Mouse (Mus musculus): Measurements from ENCODE around the gene Slc39a3.
A peak's percentile ranks its signal among the peaks of the same experiment; 100 is the strongest.
"Not testable (repeated sequence)": the region's sequence is repeated elsewhere in the genome, so short reads cannot be mapped to it uniquely, and the experiment has no call there.

Gene Slc39a3

DNA sequence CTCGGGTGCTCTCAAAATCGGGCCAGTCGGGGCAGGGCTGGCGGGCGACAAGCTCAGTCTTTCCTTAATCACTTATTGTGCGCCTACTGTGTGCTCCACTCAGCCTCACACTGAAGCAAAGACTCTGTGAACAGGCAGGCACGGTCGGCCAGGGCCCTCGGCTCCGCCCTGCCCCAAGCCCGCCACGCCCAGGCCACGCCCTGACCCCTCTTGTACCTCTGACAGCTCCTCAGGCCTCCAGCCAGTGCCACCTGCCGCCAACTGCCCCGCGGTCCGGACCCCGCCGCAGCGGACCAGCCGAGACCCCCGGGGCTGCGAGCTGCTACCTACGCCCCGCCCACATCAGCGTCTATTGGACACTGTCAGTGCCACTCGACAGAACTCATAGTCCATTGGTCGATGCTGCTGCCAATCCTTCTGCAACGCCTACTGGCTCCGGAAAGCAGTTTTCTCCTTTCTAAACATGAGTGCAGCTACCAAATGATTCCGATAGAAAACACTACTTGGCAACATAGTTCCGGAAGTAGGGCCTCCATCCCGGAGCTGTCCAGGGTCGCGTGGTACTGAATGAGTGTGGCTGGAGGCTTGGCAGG is at the start of gene Slc39a3:
Slc39a3 (minus strand) TSS at position 439 of the 593 bp plus-strand sequence.
- peak; percentile 98 to 99 for DNase-seq

DNA sequence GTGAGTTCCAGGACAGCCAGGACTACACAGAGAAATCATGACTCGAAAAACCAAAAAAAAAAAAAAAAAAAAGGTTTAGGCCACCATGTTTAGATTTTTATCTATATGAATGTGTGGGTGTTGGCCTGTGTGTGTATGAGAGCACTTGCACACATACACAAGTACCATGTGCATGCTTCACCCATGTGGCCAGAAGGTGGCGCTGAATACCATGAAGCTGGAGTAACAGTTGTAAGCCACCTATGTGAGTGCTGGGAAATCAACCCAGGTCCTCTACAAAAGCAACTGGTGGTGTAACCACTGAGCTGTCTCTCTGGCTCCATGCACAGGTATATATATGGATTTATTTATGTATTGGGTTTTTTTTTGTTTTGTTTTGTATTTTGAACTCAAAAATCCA is 49.8 kb upstream of the Slc39a3 start:
- DNase-seq: peak; percentile 29 to 59

DNA sequence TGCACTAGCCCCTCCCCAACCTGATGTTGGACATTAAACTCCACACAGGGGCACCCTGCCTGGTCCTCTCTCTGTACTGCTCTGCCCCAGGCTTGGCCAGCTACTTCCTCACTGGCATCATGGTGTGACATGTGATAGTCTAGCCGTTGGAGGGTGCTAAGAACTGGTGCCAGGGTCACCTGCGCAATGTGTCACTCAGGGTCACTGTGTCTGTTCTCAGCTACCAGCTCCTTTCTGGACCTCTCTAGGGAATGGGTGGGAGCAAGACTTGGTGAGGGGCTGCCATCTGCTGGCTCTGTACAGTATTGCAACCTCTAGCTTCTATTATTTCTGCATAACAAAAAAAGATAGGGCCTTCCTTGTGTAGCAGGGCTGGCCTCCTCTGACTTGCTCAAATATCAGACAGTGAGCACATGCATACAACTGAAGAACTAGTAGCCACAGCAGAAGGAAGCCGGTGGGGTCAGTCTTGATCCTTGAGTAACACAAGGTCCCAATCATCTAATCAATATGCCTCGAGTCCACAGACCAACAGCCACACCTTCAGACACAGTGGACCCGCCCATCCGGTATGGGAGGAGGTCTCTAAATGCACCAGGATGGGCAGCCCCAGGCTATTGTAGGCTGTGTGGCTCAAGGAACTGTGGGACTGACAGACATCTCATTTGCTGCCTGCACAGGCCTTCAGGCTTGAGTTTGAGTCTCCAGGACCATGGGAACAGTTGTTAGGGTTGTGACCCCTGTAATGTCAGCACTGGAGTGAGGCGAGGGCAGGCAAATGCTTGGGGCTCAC is 45.1 kb upstream of the Slc39a3 start:
- peak; percentile 72 to 87 for DNase-seq

DNA sequence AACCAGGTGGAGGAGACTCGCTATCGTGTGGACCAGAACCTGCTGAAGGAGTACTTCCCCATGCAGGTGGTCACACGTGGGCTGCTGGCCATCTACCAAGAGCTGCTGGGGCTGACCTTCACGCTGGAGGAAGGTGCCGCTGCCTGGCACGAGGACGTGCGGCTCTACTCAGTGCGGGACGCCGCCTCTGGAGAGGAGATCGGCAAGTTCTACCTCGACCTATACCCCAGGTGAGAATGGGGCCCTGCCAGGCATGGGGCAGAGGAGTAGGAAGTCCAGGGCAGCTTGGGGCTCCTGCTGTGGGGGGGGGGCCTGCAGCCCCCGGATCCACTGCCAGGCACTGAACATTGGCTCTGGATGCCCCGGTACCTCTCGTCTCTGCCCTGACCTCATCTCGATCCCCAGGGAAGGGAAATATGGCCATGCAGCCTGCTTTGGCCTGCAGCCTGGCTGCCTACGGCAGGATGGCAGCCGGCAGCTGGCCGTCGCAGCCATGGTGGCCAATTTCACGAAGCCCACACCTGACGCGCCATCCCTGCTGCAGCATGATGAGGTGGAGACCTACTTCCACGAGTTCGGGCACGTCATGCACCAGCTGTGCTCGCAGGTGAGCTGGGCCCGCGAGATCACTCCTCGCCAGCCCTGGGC is 42.9 kb upstream of the Slc39a3 start:
- no peak for DNase-seq

DNA sequence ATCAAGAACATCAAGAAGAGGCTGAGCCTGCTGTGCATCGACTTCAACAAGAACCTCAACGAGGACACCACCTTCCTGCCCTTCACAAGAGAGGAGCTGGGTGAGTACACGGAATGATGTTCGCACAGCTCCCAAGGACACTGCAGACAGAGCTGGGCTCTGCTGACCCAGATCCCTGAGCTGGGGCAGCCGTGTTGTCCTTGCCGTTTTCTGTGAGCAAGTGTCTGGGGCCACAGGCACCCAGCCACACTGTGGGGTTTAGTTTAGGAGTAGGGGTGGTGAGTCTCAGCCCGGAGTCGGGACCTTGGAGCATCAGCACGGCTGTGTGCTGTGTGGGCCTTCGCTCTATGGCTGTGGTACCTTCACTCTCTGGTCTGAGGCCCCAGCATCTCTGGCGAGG is 40.7 kb upstream of the Slc39a3 start:
- no peak for DNase-seq

DNA sequence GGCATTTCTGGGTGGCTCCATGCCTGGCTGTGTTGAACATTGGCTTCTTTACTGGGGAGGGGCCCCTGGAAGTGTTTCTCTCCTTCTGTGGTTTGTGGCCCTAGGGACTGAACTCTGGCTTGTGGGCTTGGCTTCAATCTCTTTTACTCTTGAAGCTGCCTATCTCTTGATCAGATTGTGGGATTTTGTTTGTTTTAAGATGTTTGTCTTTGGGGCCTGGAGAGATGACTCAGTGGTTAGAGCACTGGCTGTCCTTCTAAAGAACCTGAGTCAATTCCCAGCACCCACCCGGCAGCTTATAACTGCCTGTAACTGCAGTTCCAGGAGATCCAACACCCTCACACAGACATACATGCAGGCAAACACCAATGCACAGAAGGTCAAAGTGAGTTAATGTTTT is 39.1 kb upstream of the Slc39a3 start:
- no peak for DNase-seq

DNA sequence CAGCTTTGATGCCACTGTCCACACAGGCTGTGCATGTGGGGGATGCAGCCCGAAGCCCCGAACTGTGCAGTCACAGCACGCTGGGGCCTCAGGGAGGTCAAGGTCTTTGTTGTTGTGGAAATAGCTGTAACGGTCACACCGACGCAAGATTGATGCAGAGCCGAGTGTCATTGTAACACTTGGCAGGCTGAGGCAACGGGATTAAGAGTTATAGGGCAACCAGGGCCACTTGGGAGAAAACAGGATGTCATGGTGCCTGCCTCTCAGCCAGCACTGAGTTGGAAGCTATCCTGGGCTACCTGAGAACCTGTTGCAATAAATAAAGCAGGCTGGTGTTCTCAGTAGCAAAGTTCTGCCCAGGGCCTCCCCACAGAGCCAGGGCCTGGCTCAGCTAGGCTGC is 38.5 kb upstream of the Slc39a3 start:
- DNase-seq: no peak

DNA sequence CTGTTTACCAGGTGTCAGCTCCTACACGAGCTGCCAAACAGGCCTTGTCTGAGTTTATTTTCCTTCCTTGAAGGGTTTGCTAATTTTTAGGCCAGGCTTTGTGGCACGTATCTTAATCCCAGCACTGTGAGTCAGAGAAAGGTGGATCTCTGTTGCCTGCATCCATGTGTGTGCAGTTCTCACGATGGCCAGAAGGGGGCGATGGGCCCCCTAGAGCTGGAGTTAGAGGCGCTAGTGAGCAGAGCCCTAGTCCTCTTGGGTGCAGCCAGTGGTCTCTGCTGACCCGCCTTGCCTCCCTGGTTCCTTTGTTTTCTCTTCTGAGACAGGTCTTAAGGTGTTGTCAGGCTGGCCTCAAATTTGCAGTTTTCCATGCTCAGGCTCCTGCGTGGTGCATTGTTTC is 36.2 kb upstream of the Slc39a3 start:
- DNase-seq: peak in 1 of 2 experiments; percentile 25

DNA sequence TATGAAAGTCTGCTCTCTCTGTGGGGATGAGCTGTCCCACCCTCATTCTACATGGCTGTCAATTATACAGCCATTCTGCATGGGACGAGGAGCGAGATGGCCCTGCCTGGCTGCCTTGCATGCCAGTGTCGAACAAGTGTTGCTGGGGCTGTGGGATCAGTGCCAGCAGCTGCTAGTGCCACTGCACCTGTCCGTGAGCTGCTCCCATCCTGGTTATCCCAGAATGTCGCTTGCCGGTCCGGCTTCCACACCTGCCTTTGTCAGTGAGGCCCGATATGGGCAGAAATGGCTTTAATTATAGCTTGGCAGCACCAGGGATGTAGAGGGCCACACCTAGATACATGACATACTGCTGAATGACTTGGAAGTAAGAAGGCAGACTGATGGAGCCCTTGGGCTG is 35.1 kb upstream of the Slc39a3 start:
- no peak for DNase-seq

DNA sequence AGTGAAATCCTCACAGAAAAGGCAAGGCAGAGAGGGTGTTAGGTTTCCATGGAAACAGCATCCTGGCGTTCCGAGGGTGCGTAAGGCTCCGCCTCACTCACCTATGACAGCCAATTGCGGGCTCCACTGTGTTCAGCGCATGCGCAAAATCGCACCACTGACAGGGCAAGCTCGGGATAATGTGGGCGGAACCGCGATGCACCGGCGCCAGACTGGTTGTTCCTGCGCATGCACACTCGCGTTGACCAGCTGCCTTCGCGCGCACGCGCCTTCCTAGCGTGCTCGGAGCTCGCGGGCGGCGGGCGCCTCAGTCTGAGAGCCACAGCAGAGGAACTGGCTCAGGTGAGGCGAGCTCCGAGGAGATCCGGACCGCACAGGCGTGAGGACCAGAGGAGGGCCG is 32.6 kb upstream of the Slc39a3 start, which contains the start of gene Thop1:
Thop1 (plus strand) TSS at position 200 of the 400 bp plus-strand sequence.
- peak; percentile 99 for DNase-seq

DNA sequence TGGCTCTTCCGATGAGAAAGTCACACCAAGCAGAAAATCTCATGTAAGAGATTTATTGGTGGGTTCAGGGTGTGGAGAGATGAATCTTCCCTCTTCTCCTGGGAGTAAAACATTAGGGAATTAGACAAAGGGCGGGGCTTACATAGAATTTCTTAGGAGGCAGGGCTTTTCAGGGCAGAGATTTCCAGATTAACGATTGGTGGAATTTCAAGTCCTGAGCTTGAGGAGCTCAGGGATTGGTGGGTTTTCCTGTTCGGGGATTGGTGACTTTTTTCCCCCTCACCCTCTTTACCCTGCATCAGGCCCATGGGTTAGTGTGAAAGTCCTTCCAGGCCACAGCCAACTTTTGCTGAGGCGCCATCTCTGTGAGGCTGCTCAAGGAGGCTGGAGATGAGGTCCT is 31.5 kb upstream of the Slc39a3 start:
- no peak for DNase-seq

DNA sequence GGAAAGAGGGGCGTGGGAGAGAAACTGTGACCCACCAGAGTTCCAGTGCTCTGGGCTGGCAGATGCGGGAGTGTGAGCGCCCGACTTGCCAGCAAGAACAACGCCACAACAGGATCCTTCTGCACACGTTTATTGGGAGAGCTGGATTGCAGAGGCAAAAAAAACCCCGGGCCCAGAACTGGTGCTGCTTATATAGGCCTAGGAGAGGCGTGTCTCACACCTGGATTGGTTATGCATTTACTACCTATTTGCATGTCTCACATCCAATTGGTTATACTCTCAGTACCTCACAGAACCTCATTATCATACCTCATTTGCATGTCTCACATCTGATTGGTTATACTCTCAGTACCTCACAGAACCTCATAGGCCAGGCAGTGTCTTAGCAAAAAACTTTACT is 27.3 kb upstream of the Slc39a3 start:
- not testable (repeated sequence) for DNase-seq

DNA sequence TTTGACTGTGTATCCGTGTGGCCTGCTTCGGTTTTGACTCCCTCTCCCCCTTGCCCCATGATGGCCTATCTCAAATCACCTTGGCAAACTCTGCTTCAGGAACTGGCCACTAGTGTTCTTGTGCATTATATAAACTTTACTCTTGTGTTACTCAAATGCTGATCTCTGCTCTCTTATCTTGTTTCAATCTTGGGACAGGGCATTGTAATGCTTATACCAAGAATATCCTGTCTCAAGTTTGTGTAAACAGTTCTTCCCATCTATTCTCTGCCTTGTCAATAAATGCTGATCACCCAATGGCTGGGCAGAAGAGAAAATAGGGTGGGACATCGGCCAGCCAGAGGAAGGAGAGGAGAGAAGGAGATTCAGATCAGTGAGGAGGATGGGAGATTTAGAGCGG is 25.5 kb upstream of the Slc39a3 start:
- no peak for DNase-seq

DNA sequence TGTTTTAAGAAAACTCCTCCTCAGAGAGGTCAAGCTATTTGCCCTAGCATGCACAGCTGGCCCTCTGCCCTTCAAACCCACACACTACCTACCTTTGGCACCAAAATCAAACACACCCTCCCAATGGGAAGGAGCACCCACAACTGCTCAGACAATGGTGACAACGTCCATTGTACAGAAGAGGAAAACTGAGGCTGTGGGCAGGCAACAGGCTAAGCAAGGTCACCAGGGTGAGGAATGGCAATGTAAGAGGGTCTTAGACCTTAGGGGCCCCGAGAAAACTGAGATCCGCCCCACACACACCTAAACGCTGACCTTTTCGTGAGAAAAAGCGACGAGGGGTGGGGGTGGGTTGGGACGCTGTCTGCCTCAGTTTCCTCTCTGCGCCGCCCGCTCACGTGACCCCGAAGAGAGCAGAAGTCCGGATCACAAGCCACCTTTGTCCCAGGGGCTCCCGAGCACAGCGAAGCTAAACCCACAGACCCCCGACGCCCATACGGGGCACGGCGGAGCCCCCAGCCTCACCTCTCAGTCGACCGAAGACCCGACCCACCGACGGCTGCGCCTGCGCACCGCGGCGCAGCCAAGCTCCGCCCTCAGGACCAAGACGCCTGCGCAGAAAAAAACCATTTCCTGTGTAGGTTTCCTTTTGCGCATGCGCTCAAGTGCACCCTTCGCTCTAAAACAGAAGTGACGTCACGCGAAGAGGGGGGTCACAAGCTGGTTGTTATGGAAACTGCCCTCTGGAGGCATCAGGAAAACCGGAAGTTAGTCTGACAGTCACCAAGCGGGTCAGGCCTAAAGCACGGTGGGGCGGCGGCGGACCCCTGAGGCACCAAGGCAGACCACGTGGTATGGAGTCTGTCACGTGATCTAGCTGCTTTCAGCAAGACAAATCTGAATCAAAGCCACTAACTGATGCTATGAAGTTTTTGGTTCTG is 22.6 kb upstream of the Slc39a3 start, which contains the start of gene Sgta:
Sgta (minus strand) TSS at position 579 of the 941 bp plus-strand sequence.
- peak; percentile 100 for DNase-seq

DNA sequence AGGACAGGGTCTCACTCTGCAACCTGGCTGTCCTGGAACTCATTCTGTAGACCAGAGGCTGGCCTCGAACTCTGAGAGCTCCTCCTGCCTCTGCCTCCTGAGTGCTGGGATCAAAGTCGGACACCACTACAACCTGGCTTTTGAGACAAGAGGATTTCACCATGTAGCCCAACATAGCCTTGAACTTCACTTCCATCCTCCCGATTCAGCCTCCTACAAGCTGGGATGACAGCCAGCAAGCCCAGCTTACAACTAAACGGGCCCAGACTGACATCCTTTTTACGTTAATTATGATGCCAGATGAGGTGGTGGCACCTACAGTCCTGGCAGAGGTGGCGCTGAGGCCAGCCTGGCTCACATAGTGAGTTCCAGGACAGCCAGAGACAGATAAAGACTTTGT is 21.7 kb upstream of the Slc39a3 start:
- DNase-seq: no peak

DNA sequence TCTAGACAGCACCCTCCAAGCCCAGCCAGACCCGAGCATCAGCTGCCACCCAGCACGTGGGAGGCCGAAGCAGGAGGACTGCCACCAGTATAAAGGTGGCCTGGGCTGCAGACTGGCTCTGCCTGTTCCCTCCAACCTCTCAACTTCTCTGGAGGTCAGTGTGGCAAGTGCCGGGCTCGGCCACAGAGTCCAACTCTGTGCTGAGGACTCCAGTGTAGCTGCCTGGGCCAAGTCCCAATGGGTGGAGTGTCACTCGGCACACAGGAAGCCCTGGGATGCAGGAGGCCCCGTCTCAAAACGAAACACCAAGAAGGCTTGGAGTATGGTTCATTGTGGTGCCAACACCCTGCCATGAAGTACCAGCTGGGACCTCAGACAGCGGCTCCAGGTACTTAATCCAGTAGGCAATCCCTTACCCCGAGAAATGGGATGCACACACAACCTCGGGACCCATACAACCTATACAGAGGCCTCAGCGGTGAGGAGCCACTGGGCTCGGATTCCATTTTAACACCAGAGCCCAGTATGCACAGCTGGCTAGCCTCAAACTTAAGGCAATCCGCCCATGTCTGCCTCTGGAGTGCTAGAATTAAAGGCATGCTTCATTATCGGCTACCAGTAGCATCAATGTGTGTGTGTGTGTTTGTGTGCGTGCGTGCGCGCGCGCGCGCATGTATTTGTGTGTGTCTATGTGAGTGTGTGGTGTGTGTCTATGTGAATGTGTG is 20.3 kb upstream of the Slc39a3 start:
- DNase-seq: peak in 1 of 2 experiments; percentile 18

DNA sequence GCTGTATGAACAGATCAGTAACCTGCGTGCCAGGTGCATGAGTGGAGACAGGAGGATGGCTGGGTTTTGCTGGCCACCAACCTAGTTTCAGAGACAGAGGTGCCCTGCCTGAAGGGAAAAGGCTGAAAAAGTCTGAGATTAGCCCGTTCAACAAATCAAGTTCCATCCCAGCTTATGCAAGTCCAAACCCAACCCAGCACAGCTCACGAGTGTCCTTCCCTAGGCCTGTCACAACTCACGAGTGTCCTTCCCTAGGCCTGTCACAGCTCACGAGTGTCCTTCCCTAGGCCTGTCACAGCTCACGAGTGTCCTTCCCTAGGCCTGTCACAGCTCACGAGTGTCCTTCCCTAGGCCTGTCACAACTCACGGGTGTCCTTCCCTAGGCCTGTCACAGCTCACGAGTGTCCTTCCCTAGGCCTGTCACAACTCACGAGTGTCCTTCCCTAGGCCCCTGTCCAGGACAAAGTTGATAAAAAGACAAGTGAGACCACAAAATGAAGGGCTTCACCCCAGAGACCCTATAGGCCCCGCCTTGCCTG is 18.6 kb upstream of the Slc39a3 start:
- DNase-seq: not testable (repeated sequence)

DNA sequence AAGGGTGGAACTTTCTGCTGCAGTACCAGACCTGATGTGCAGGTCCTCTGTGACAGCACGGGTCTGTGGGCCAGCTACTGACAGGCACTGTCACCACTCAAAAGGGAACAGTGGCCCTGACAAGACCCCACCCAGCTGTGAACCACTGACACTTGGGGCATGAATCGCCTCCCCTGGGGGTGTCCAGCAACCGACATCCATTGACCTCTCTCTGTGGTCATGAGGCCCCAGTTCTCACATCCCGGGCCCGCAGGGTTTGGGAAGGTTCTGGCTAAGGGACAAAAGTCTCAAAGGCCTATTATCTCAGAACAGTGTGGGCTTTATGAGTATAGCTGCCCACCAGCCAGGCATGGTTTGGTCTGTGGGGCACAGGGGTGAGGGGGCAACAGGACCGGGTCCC is 17.9 kb upstream of the Slc39a3 start:
- DNase-seq: no peak

DNA sequence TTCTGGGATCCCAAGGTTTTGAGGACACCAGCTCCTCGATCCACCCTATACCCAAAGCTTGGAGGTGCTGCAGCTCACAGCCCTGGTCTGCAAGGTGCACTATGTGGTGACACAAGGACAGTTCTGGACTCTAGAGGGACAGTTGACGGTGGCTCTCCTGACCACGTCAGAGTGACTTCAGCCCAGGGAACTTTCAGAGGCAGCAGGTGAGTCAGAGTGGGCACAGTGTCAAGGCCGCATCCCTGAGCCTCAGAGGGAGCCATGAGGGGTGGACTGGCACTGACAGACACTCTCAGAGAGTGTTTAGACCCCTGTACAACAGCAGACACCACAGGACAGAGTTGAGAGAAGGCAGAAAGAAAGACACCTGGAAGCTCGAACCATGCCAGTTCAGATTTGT is 15.4 kb upstream of the Slc39a3 start:
- DNase-seq: no peak

DNA sequence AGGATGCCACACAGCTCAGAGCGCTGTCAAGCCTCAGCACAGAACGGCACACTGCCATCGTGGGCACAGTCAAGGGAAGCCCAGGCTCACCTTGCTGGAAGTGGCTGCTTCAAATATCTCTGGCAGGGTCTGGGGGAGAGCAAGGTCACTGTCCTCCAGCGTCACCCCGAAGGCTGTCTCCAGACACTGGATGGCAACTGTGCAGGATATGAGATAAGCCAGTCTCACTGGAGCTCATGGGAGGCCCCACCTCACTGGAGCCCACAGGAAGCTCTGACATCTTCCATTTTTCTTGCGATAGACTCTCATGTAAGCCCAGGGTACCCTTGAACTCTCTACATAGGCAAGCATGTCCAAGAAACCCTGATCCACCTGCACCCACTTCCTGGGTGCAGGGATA is 13.9 kb upstream of the Slc39a3 start:
- no peak for DNase-seq

DNA sequence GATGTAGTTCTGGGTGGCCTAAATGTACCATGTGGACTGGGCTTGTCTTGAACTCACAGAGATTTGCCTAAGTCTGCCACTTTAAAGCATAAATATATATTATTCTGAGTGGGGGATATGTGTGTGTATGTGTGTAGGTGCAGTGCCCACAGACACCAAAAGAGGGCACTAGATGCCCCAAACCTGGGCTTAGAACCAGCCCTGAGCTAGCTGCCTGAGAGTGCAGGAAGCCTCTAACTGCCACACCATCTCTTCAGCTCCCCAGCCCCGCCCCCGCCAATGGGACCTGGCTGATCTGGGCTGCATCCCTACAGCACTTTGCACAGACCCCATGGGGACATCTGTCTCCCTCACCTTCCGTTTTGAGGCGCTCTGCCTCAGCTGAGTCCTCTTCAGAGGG is 13.4 kb upstream of the Slc39a3 start:
- peak in 1 of 2 experiments; percentile 46 for DNase-seq

DNA sequence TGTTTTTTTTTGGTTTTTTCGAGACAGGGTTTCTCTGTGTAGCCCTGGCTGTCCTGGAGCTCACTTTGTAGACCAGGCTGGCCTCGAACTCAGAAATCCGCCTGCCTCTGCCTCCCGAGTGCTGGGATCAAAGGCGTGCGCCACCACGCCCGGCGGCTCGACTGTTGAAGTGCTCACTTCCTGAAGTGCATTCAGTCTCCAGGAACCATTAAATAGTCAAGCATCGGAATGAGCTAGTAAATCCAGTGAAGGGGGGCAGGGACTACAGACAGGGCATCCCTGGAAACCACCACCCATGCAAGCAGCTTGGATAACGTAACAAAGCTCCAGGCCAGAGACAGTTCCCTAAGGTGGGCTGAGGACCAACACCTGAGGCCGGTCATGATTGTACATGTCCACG is 8.0 kb upstream of the Slc39a3 start:
- not testable (repeated sequence) for DNase-seq
